Comparison of ENCODE assay signal across 9 mouse cellular contexts in genomic region chr19:41898860-41899259, GRCm38 (mm10). TPM values are rescaled to one million over a fixed set of nuclear protein-coding genes. Genes with fewer than 3 reads are reported as not detected.
A peak's percentile ranks its signal among the peaks of the same experiment; 100 is the strongest.
DNase-seq lines count a peak whose midpoint lies in the region; ATAC-seq and TF ChIP-seq lines count a peak whose summit lies in the region.
"Had no signal": no experiment of that assay in that cellular context is flagged by ENCODE, and none has a peak within 500 bp of the region (broad histone marks: within the 10 kb centered on the region; RNA-seq: fewer than 3 reads in every experiment).

No protein-coding gene starts in this region.

- H3K4me3 ChIP-seq in kidney, embryonic 16.5 days (ENCODE audit: low read length): no peak overlapping the region
- no peak overlapping the region for H3K4me3 ChIP-seq in CH12.LX (replicated peaks in 1 of 3; ENCODE audit: low read depth in 2 of 3, low read length in 2 of 3, poor library complexity in 1 of 3)
- H3K4me3 ChIP-seq: liver, embryonic 15.5 days had no signal

- TF ChIP-seq CTCF in CH12.LX (conservative IDR thresholded peaks at IDR 0.05 in 1 of 2, IDR thresholded peaks at IDR 0.05 in 1 of 2; ENCODE audit: low read depth in 2 of 2, low read length in 2 of 2): peak; percentile 29 to 76

- H3K4me1 ChIP-seq in kidney, embryonic 16.5 days (ENCODE audit: insufficient read depth, low read length): peaks cover 15% of the 10 kb centered on the region
- H3K4me1 ChIP-seq in CH12.LX (ENCODE audit: control insufficient read depth in 1 of 2, insufficient read depth in 2 of 2): peaks cover 6 to 31% of the 10 kb centered on the region in 2 experiments

- DNase-seq in kidney, adult 11 months: peak; percentile 21
- DNase-seq in CH12.LX (ENCODE audit: extremely low read depth): peak; percentile 54
- peak; percentile 64 for DNase-seq in adipocyte (ENCODE audit: low spot score)
- DNase-seq in lung, postnatal 36 days: peak; percentile 63
- no peak for DNase-seq in right cerebral cortex, postnatal 36 days (ENCODE audit: low spot score in 2 of 2)
- no peak for DNase-seq in gastrocnemius, postnatal 10 days

- no peaks in the 10 kb centered on the region for H3K9me3 ChIP-seq in kidney, embryonic 16.5 days (ENCODE audit: low read length)
- no peaks in the 10 kb centered on the region for H3K9me3 ChIP-seq in CH12.LX (replicated peaks; ENCODE audit: low read length)
- H3K9me3 ChIP-seq: liver, embryonic 15.5 days had no signal

- whole genome bisulfite sequencing in kidney, embryonic 16.5 days: 55% methylated on average over 4 of the region's 4 CpGs

- TF ChIP-seq RAD21 in CH12.LX (IDR thresholded peaks at IDR 0.05; ENCODE audit: low read depth, low read length): peak; percentile 43

- H3K79me2 ChIP-seq in CH12.LX (replicated peaks; ENCODE audit: control insufficient read depth, extremely low read depth, insufficient read depth, poor library complexity, severe bottlenecking): peaks cover 15% of the 10 kb centered on the region

- no peak overlapping the region for H3K9ac ChIP-seq in kidney, embryonic 16.5 days (replicated peaks; ENCODE audit: low read length)
- no peak overlapping the region for H3K9ac ChIP-seq in CH12.LX (ENCODE audit: insufficient read depth, low read depth)
- H3K9ac ChIP-seq: liver, embryonic 15.5 days had no signal

- H3K27ac ChIP-seq in kidney, embryonic 16.5 days (ENCODE audit: low read length): no peak overlapping the region
- no peak overlapping the region for H3K27ac ChIP-seq in CH12.LX (ENCODE audit: insufficient read depth, low read depth)
- H3K27ac ChIP-seq: liver, embryonic 15.5 days had no signal

- H3K4me2 ChIP-seq in kidney, embryonic 16.5 days (replicated peaks; ENCODE audit: low read depth, low read length): no peak overlapping the region
- H3K4me2 ChIP-seq in CH12.LX (ENCODE audit: insufficient read depth, low read depth, poor library complexity, severe bottlenecking): no peak overlapping the region
- H3K4me2 ChIP-seq: liver, embryonic 15.5 days had no signal

- in situ Hi-C loops in CH12.LX (cut with MboI; ENCODE audit: low pct_ligation_motif_present, low pct_unique_long_range_greater_than_20kb, low sequenced_read_pairs): loop anchor here (10.0 kb wide), 1 partner anchor 54 kb away; the partner anchor contains the start of gene Frat2

- no peak for ATAC-seq in kidney, embryonic 16.5 days (ENCODE audit: low FRiP score, low TSS enrichment)
- peak; percentile 50; the same call in 1 of the 2 replicates for ATAC-seq in erythroblast, adult 5-6 weeks (replicated peaks; ENCODE audit: low FRiP score, poor library complexity, severe bottlenecking)

- TF ChIP-seq EP300 in CH12.LX (IDR thresholded peaks at IDR 0.05; ENCODE audit: low read length): no peak

- TF ChIP-seq POLR2A in CH12.LX (IDR thresholded peaks at IDR 0.05; ENCODE audit: low read depth, low read length): no peak

- H3K27me3 ChIP-seq in kidney, embryonic 16.5 days (ENCODE audit: insufficient read depth, low read length): no peaks in the 10 kb centered on the region
- no peaks in the 10 kb centered on the region for H3K27me3 ChIP-seq in CH12.LX (replicated peaks)
- H3K27me3 ChIP-seq: liver, embryonic 15.5 days had no signal

- dilution Hi-C loops in CH12.LX (cut with MboI; ENCODE audit: extremely low pct_ligation_motif_present, extremely low pct_unique_long_range_greater_than_20kb, low sequenced_read_pairs): no loop called here

- no peaks in the 10 kb centered on the region for H3K36me3 ChIP-seq in kidney, embryonic 16.5 days (ENCODE audit: insufficient read depth, low read length)
- H3K36me3 ChIP-seq in CH12.LX (replicated peaks in 1 of 2; ENCODE audit: control insufficient read depth in 1 of 2, insufficient read depth in 1 of 2, low read length in 1 of 2): peaks cover 0 to 3% of the 10 kb centered on the region in 2 experiments
- H3K36me3 ChIP-seq: liver, embryonic 15.5 days had no signal

TF ChIP-seq in CH12.LX, 34 proteins besides CTCF, POLR2A, EP300 and RAD21:
- TF ChIP-seq SMC3 (IDR thresholded peaks at IDR 0.05; ENCODE audit: low read depth, low read length) (peak; percentile 59), BHLHE40 (IDR thresholded peaks at IDR 0.05; ENCODE audit: low read depth, low read length) (peak; percentile 58), TBP (conservative IDR thresholded peaks at IDR 0.05; ENCODE audit: low read depth, low read length) (0 out of 2 replicates have a peak, but pooled peaks have one; percentile 16), MXI1 (IDR thresholded peaks at IDR 0.05; ENCODE audit: low read depth, low read length) (no peak), MYC (IDR thresholded peaks at IDR 0.05; ENCODE audit: low read depth, low read length) (peak; percentile 53; the same call in 1 of the 2 replicates), KAT2A (IDR thresholded peaks at IDR 0.05; ENCODE audit: insufficient replicate concordance, low read length) (no peak), RCOR1 (conservative IDR thresholded peaks at IDR 0.05; ENCODE audit: low read depth, low read length) (no peak), ZC3H11A (IDR thresholded peaks at IDR 0.05; ENCODE audit: low read depth, low read length) (no peak), MAX (IDR thresholded peaks at IDR 0.05; ENCODE audit: low read length) (peak; percentile 60; the same call in 1 of the 2 replicates), CHD1 (IDR thresholded peaks at IDR 0.05; ENCODE audit: low read depth, low read length) (no peak), NELFE (IDR thresholded peaks at IDR 0.05; ENCODE audit: low read depth, low read length) (no peak), E2F4 (IDR thresholded peaks at IDR 0.05; ENCODE audit: insufficient replicate concordance, low read depth, low read length) (no peak)

RNA-seq across cellular contexts. Expression of gene Rrp12, which starts 2.9 kb away (rescaled TPM):
- 16.9 and 18.8 TPM in 2 replicates for polyA plus RNA-seq in kidney, embryonic 16.5 days (2015; fragmentation: Nextera tagmentation; extraction: Ambion mirVana)
- total RNA-seq in CH12.LX (2012; rRNA removed): 42.5 and 58.0 TPM in 2 replicates
- total RNA-seq in CH12.LX (2014; rRNA removed): 20.1 and 22.0 TPM in 2 replicates
- 62.4 and 64.3 TPM in 2 replicates for polyA plus RNA-seq in CH12.LX (2012; ENCODE audit: insufficient read length, low read depth)
- 0.63 and 2.9 TPM in 2 replicates for total RNA-seq in erythroblast, adult 5-6 weeks (2015; ENCODE audit: low replicate concordance)
- total RNA-seq in erythroblast, adult 5-6 weeks (2017; ENCODE audit: low replicate concordance): 2.4 and 2.6 TPM in 2 replicates
- total RNA-seq in gastrocnemius, postnatal 10 days (2021): 10 to 100 TPM; 27.6 to 28.4 TPM

RNA-seq across cellular contexts. Expression of gene Pgam1, which starts 12.9 kb away (rescaled TPM):
- polyA plus RNA-seq in kidney, embryonic 16.5 days (2015; fragmentation: Nextera tagmentation; extraction: Ambion mirVana): 823 and 859 TPM in 2 replicates
- total RNA-seq in CH12.LX (2012; rRNA removed): 736 and 928 TPM in 2 replicates
- total RNA-seq in CH12.LX (2014; rRNA removed): 1,480 and 1,507 TPM in 2 replicates
- polyA plus RNA-seq in CH12.LX (2012; ENCODE audit: insufficient read length, low read depth): 870 and 932 TPM in 2 replicates
- 154 and 190 TPM in 2 replicates for total RNA-seq in erythroblast, adult 5-6 weeks (2015; ENCODE audit: low replicate concordance)
- 58.1 and 69.4 TPM in 2 replicates for total RNA-seq in erythroblast, adult 5-6 weeks (2017; ENCODE audit: low replicate concordance)
- 10 to 100 TPM; 31.3 to 34.2 TPM for total RNA-seq in gastrocnemius, postnatal 10 days (2021)

RNA-seq across cellular contexts. Expression of gene Exosc1, which starts 34.4 kb away (rescaled TPM):
- 74.0 and 78.8 TPM in 2 replicates for polyA plus RNA-seq in kidney, embryonic 16.5 days (2015; fragmentation: Nextera tagmentation; extraction: Ambion mirVana)
- total RNA-seq in CH12.LX (2012; rRNA removed) (56.6 and 70.0 TPM in 2 replicates), CH12.LX (2014; rRNA removed) (68.6 and 72.6 TPM in 2 replicates)
- polyA plus RNA-seq in CH12.LX (2012; ENCODE audit: insufficient read length, low read depth): 109 TPM in 2 replicates
- 14.0 and 14.6 TPM in 2 replicates for total RNA-seq in erythroblast, adult 5-6 weeks (2015; ENCODE audit: low replicate concordance)
- total RNA-seq in erythroblast, adult 5-6 weeks (2017; ENCODE audit: low replicate concordance): 12.8 and 14.1 TPM in 2 replicates
- total RNA-seq in gastrocnemius, postnatal 10 days (2021): 10 to 100 TPM; 18.2 to 20.1 TPM

RNA-seq across cellular contexts. Expression of gene Zdhhc16, which starts 34.4 kb away (rescaled TPM):
- 89.1 and 94.4 TPM in 2 replicates for polyA plus RNA-seq in kidney, embryonic 16.5 days (2015; fragmentation: Nextera tagmentation; extraction: Ambion mirVana)
- 45.5 and 49.6 TPM in 2 replicates for total RNA-seq in CH12.LX (2012; rRNA removed)
- total RNA-seq in CH12.LX (2014; rRNA removed): 29.9 and 30.3 TPM in 2 replicates
- 51.1 and 54.3 TPM in 2 replicates for polyA plus RNA-seq in CH12.LX (2012; ENCODE audit: insufficient read length, low read depth)
- total RNA-seq in erythroblast, adult 5-6 weeks (2015; ENCODE audit: low replicate concordance): 20.2 and 22.6 TPM in 2 replicates
- 6.4 and 19.0 TPM in 2 replicates for total RNA-seq in erythroblast, adult 5-6 weeks (2017; ENCODE audit: low replicate concordance)
- 10 to 100 TPM; 22.7 to 31.3 TPM for total RNA-seq in gastrocnemius, postnatal 10 days (2021)

RNA-seq across cellular contexts. Expression of gene Frat2, which starts 50.9 kb away (rescaled TPM):
- polyA plus RNA-seq in kidney, embryonic 16.5 days (2015; fragmentation: Nextera tagmentation; extraction: Ambion mirVana): 3.7 and 4.7 TPM in 2 replicates
- total RNA-seq in CH12.LX (2012; rRNA removed) (0.67 and 1.0 TPM in 2 replicates), CH12.LX (2014; rRNA removed) (0.55 and 0.68 TPM in 2 replicates)
- 1.2 and 1.3 TPM in 2 replicates for polyA plus RNA-seq in CH12.LX (2012; ENCODE audit: insufficient read length, low read depth)
- total RNA-seq in erythroblast, adult 5-6 weeks (2015; ENCODE audit: low replicate concordance): 2.3 and 4.8 TPM in 2 replicates
- 3.6 and 11.0 TPM in 2 replicates for total RNA-seq in erythroblast, adult 5-6 weeks (2017; ENCODE audit: low replicate concordance)
- total RNA-seq in gastrocnemius, postnatal 10 days (2021): 10 to 100 TPM; 17.3 to 23.7 TPM

Comparison
In these comparisons a context has a peak if more than half of its experiments do, and no peak if none do; other contexts are left out.
1. DNase-seq: peak in kidney, adult 11 months (single experiment), CH12.LX (single experiment), adipocyte (single experiment) and lung, postnatal 36 days (single experiment); none in right cerebral cortex, postnatal 36 days (0 of 2) and gastrocnemius, postnatal 10 days (single experiment).
2. RNA of gene Rrp12, which starts 2.9 kb away (total RNA-seq): 20.1 to 58.0 TPM in CH12.LX and 27.6 to 28.4 TPM in gastrocnemius, postnatal 10 days; 0.63 to 2.9 TPM in erythroblast, adult 5-6 weeks; every median in the first group is over 4 times any median in the second.